Comparison of ENCODE assay signal across 21 mouse cellular contexts in the genomic region with DNA sequence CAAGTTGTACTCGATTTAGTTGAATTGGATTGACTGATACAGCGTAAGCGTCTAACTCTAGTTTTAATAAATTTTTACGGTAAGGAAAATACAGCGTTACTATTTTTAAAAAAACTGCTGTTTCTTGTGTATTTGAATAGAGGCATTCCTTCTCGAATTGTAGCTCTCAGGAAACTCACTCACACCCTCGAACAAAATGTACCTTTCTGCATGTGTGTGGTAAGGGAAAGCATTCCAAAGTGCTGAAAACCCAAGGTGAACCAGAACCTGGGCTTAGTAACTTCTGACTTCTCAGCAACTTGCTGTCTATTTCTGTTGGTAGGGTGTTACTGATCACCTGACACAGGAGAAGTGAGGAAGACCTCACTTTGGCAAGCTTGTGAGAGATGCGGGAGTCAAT.
A peak's percentile ranks its signal among the peaks of the same experiment; 100 is the strongest.
DNase-seq lines count a peak whose midpoint lies in the region; ATAC-seq and TF ChIP-seq lines count a peak whose summit lies in the region.
"Had no signal": no experiment of that assay in that cellular context is flagged by ENCODE, and none has a peak within 500 bp of the region (broad histone marks: within the 10 kb centered on the region; RNA-seq: fewer than 3 reads in every experiment).

No protein-coding gene starts in this region.

- intact Hi-C loops in left cerebral cortex, postnatal 14 days (cut with DNase I): no loop called here

- peaks cover 84% of the 10 kb centered on the region for H3K27me3 ChIP-seq in forebrain, embryonic 10.5 days (ENCODE audit: poor library complexity, severe bottlenecking)
- 0 out of 2 replicates have a peak, but pooled peaks cover 6% of the 10 kb centered on the region for H3K27me3 ChIP-seq in forebrain, postnatal 0 days (ENCODE audit: insufficient read depth, low read length)
- peaks cover 34% of the 10 kb centered on the region for H3K27me3 ChIP-seq in hindbrain, embryonic 15.5 days
- peaks cover 53% of the 10 kb centered on the region for H3K27me3 ChIP-seq in hindbrain, embryonic 13.5 days
- peaks cover 60% of the 10 kb centered on the region for H3K27me3 ChIP-seq in midbrain, embryonic 15.5 days (replicated peaks)
- peaks cover 76% of the 10 kb centered on the region for H3K27me3 ChIP-seq in midbrain, embryonic 14.5 days (ENCODE audit: control insufficient read depth, insufficient read depth, low read length)

- no peak for DNase-seq in forebrain, embryonic 10.5 days (ENCODE audit: extremely low spot score, low spot score)
- no peak for DNase-seq in forebrain, postnatal 0 days
- DNase-seq in midbrain, embryonic 14.5 days: no peak
- DNase-seq in left cerebral cortex, postnatal 14 days (ENCODE audit: low spot score in 2 of 2): no peak
- DNase-seq: adrenal gland, postnatal 10 days; B cell, adult 2 months; cerebellum, adult 11-12 months; cerebellum, adult 9-10 months; cerebellum, postnatal 25 days; gastrocnemius, postnatal 10 days; heart, adult 18-20 months; heart, postnatal 10 days; heart, postnatal 4 days had no signal

- no peak overlapping the region for H3K4me2 ChIP-seq in forebrain, postnatal 0 days (ENCODE audit: low read depth)
- no peak overlapping the region for H3K4me2 ChIP-seq in hindbrain, embryonic 15.5 days
- no peak overlapping the region for H3K4me2 ChIP-seq in hindbrain, embryonic 13.5 days
- no peak overlapping the region for H3K4me2 ChIP-seq in midbrain, embryonic 15.5 days
- H3K4me2 ChIP-seq in midbrain, embryonic 14.5 days (ENCODE audit: low read length): no peak overlapping the region

- WGBS in forebrain, embryonic 10.5 days: 72% methylated on average over 8 of the region's 8 CpGs
- 71% methylated on average over 8 of the region's 8 CpGs for WGBS in forebrain, postnatal 0 days
- 78% methylated on average over 8 of the region's 8 CpGs for WGBS in hindbrain, embryonic 15.5 days
- 79% methylated on average over 8 of the region's 8 CpGs for WGBS in hindbrain, embryonic 13.5 days
- WGBS in midbrain, embryonic 15.5 days: 70% methylated on average over 8 of the region's 8 CpGs
- WGBS in midbrain, embryonic 14.5 days: 70% methylated on average over 8 of the region's 8 CpGs

- TF ChIP-seq CTCF in forebrain, postnatal 0 days (IDR thresholded peaks at IDR 0.05; ENCODE audit: low read depth): no peak

- no peak for ATAC-seq in forebrain, postnatal 0 days
- no peak for ATAC-seq in hindbrain, embryonic 15.5 days (ENCODE audit: low FRiP score, low read depth)
- ATAC-seq in hindbrain, embryonic 13.5 days (ENCODE audit: low FRiP score): no peak
- no peak for ATAC-seq in midbrain, embryonic 15.5 days (replicated peaks)
- ATAC-seq in midbrain, embryonic 14.5 days (ENCODE audit: low FRiP score, low TSS enrichment): no peak
- ATAC-seq: CD4-positive, CD25-positive, alpha-beta regulatory T cell, adult 4 months; intestine, embryonic 15.5 days had no signal

- H3K4me1 ChIP-seq in forebrain, embryonic 10.5 days: peaks cover 86% of the 10 kb centered on the region
- H3K4me1 ChIP-seq in forebrain, postnatal 0 days (ENCODE audit: insufficient read depth): peaks cover 6% of the 10 kb centered on the region; the same call in 1 of the 2 replicates
- peaks cover 13% of the 10 kb centered on the region for H3K4me1 ChIP-seq in hindbrain, embryonic 15.5 days (replicated peaks)
- peaks cover 12% of the 10 kb centered on the region for H3K4me1 ChIP-seq in hindbrain, embryonic 13.5 days (replicated peaks)
- H3K4me1 ChIP-seq in midbrain, embryonic 15.5 days: peaks cover 16% of the 10 kb centered on the region
- peaks cover 5% of the 10 kb centered on the region; the same call in 1 of the 2 replicates for H3K4me1 ChIP-seq in midbrain, embryonic 14.5 days (ENCODE audit: control insufficient read depth, insufficient read depth, low read length)
- H3K4me1 ChIP-seq: heart, embryonic 10.5 days; intestine, embryonic 15.5 days had no signal

- H3K36me3 ChIP-seq in forebrain, embryonic 10.5 days (replicated peaks): no peaks in the 10 kb centered on the region
- no peaks in the 10 kb centered on the region for H3K36me3 ChIP-seq in forebrain, postnatal 0 days (ENCODE audit: insufficient read depth)
- no peaks in the 10 kb centered on the region for H3K36me3 ChIP-seq in hindbrain, embryonic 15.5 days
- H3K36me3 ChIP-seq in hindbrain, embryonic 13.5 days: no peaks in the 10 kb centered on the region
- H3K36me3 ChIP-seq in midbrain, embryonic 15.5 days (replicated peaks): no peaks in the 10 kb centered on the region
- no peaks in the 10 kb centered on the region for H3K36me3 ChIP-seq in midbrain, embryonic 14.5 days (ENCODE audit: control insufficient read depth, insufficient read depth, low read length)
- H3K36me3 ChIP-seq: embryonic facial prominence, embryonic 12.5 days; G1E; heart, embryonic 10.5 days; intestine, embryonic 15.5 days had no signal

- H3K9me3 ChIP-seq in forebrain, embryonic 10.5 days: no peaks in the 10 kb centered on the region
- H3K9me3 ChIP-seq in forebrain, postnatal 0 days (ENCODE audit: low read length): no peaks in the 10 kb centered on the region
- no peaks in the 10 kb centered on the region for H3K9me3 ChIP-seq in hindbrain, embryonic 15.5 days
- H3K9me3 ChIP-seq in hindbrain, embryonic 13.5 days: no peaks in the 10 kb centered on the region
- H3K9me3 ChIP-seq in midbrain, embryonic 15.5 days: no peaks in the 10 kb centered on the region
- no peaks in the 10 kb centered on the region for H3K9me3 ChIP-seq in midbrain, embryonic 14.5 days (ENCODE audit: control insufficient read depth, low read length)
- H3K9me3 ChIP-seq: embryonic facial prominence, embryonic 12.5 days; heart, embryonic 10.5 days; intestine, embryonic 15.5 days had no signal

- H3K27ac ChIP-seq in forebrain, embryonic 10.5 days: peak overlapping the region; percentile 87
- H3K27ac ChIP-seq in forebrain, postnatal 0 days (ENCODE audit: low read depth, low read length): no peak overlapping the region
- 0 out of 2 replicates have a peak overlapping the region, but pooled peaks have one; percentile 25 for H3K27ac ChIP-seq in hindbrain, embryonic 15.5 days (replicated peaks)
- H3K27ac ChIP-seq in hindbrain, embryonic 13.5 days: no peak overlapping the region
- H3K27ac ChIP-seq in midbrain, embryonic 15.5 days: 0 out of 2 replicates have a peak overlapping the region, but pooled peaks have one; percentile 34
- H3K27ac ChIP-seq in midbrain, embryonic 14.5 days (replicated peaks; ENCODE audit: low read depth, low read length): no peak overlapping the region
- H3K27ac ChIP-seq: embryonic facial prominence, embryonic 12.5 days; heart, embryonic 10.5 days; intestine, embryonic 15.5 days had no signal

- H3K4me3 ChIP-seq in forebrain, embryonic 10.5 days: no peak overlapping the region
- H3K4me3 ChIP-seq in forebrain, postnatal 0 days (ENCODE audit: low read depth, low read length): no peak overlapping the region
- no peak overlapping the region for H3K4me3 ChIP-seq in hindbrain, embryonic 15.5 days
- H3K4me3 ChIP-seq in hindbrain, embryonic 13.5 days: no peak overlapping the region
- no peak overlapping the region for H3K4me3 ChIP-seq in midbrain, embryonic 15.5 days
- H3K4me3 ChIP-seq in midbrain, embryonic 14.5 days (replicated peaks; ENCODE audit: low read depth, low read length): no peak overlapping the region

- H3K9ac ChIP-seq in forebrain, postnatal 0 days: no peak overlapping the region
- no peak overlapping the region for H3K9ac ChIP-seq in hindbrain, embryonic 15.5 days
- no peak overlapping the region for H3K9ac ChIP-seq in hindbrain, embryonic 13.5 days
- no peak overlapping the region for H3K9ac ChIP-seq in midbrain, embryonic 15.5 days
- H3K9ac ChIP-seq in midbrain, embryonic 14.5 days (replicated peaks; ENCODE audit: low read length): no peak overlapping the region
- H3K9ac ChIP-seq: embryonic facial prominence, embryonic 12.5 days; intestine, embryonic 15.5 days had no signal

Comparison
In these comparisons a context has a peak if more than half of its experiments do, and no peak if none do; other contexts are left out.
1. H3K27ac ChIP-seq: peak in forebrain, embryonic 10.5 days (single experiment), hindbrain, embryonic 15.5 days (single experiment) and midbrain, embryonic 15.5 days (single experiment); none in forebrain, postnatal 0 days (single experiment), hindbrain, embryonic 13.5 days (single experiment) and midbrain, embryonic 14.5 days (single experiment).